In the genomic region with DNA sequence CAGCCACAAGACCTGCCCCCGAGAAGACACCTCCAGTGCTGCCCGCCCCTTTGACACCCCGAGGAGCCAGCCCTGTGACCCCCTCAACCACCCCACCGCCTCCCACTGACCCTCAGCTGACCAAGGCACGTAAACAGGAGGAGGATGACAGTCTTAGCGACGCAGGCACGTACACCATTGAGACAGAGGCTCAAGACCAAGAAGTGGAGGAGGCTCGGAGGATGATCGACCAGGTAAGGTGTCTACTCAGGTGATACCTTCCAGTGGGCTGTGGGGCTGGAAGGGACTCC, we compare ENCODE assay signal across 20 mouse cellular contexts.
"Had no signal": no experiment of that assay in that cellular context is flagged by ENCODE, and none has a peak within 500 bp of the region (broad histone marks: within the 10 kb centered on the region; RNA-seq: fewer than 3 reads in every experiment).

No protein-coding gene starts in this region.

- H3K9ac ChIP-seq: heart, embryonic 13.5 days; heart, embryonic 15.5 days; hindbrain, embryonic 12.5 days; hindbrain, embryonic 14.5 days; limb, embryonic 13.5 days; limb, embryonic 15.5 days; liver, embryonic 12.5 days; liver, embryonic 14.5 days had no signal

- H3K4me2 ChIP-seq: heart, embryonic 11.5 days; heart, embryonic 13.5 days; heart, embryonic 15.5 days; hindbrain, embryonic 12.5 days; hindbrain, embryonic 14.5 days; limb, embryonic 13.5 days; limb, embryonic 15.5 days; liver, embryonic 12.5 days had no signal

- DNase-seq: gastrocnemius, postnatal 25 days; heart, adult 18-20 months; heart, postnatal 14 days; heart, postnatal 36 days; kidney, adult 11 months; kidney, adult 9 months; kidney, postnatal 14 days; layer of hippocampus, adult 9-11 months; layer of hippocampus, postnatal 36 days had no signal

- H3K9me3 ChIP-seq: heart, embryonic 13.5 days; heart, embryonic 15.5 days; hindbrain, embryonic 12.5 days; limb, embryonic 13.5 days; limb, embryonic 15.5 days; liver, embryonic 12.5 days had no signal

- H3K4me1 ChIP-seq: heart, embryonic 13.5 days; heart, embryonic 15.5 days; hindbrain, embryonic 12.5 days; limb, embryonic 13.5 days; limb, embryonic 15.5 days; liver, embryonic 12.5 days had no signal

- H3K4me3 ChIP-seq: heart, embryonic 13.5 days; heart, embryonic 15.5 days; hindbrain, embryonic 12.5 days; limb, embryonic 13.5 days; limb, embryonic 15.5 days; liver, embryonic 12.5 days had no signal

- H3K27me3 ChIP-seq: heart, embryonic 13.5 days; heart, embryonic 15.5 days; hindbrain, embryonic 12.5 days; limb, embryonic 13.5 days; limb, embryonic 15.5 days; liver, embryonic 12.5 days had no signal

- ATAC-seq: hindbrain, postnatal 0 days; intestine, embryonic 16.5 days; liver, embryonic 12.5 days had no signal

- H3K27ac ChIP-seq: heart, embryonic 13.5 days; heart, embryonic 15.5 days; hindbrain, embryonic 12.5 days; hindbrain, embryonic 14.5 days; hindbrain, postnatal 0 days; limb, embryonic 13.5 days; limb, embryonic 15.5 days; liver, embryonic 12.5 days; liver, embryonic 14.5 days had no signal
